Mouse (Mus musculus): ENCODE results near the gene Col2a1.

- no peak for TF ChIP-seq CTCF (IDR thresholded peaks at IDR 0.05)
- TF ChIP-seq EP300 (IDR thresholded peaks at IDR 0.05), result no peak
Observed at GRCm38 (mm10) chr15:97948720-97949119, 55.8 kb downstream of the Col2a1 start.
